Mouse (Mus musculus) small intestine, adult 2 months (tissue): Measurements from ENCODE around the gene Igfbp6. TPM values are rescaled to one million over a fixed set of nuclear protein-coding genes. Genes with fewer than 3 reads are reported as not detected.

Experiments used
- H3K27ac ChIP-seq: fragments of 200-500 bp; 2 replicates; pipeline ENCODE4 v1.5.1; 2012; ENCODE audit warnings: low read depth, low read length, control low read depth, inconsistent platforms; ENCODE audit not compliant: insufficient read depth
- H3K27me3 ChIP-seq: fragments of 200-500 bp; 2 replicates; pipeline ENCODE4 v1.6.1; 2012; ENCODE audit warnings: mild to moderate bottlenecking, moderate library complexity, low read length, inconsistent platforms; ENCODE audit not compliant: control insufficient read depth, insufficient read depth
- H3K36me3 ChIP-seq: fragments of 200-500 bp; 2 replicates; pipeline ENCODE4 v1.6.1; 2012; ENCODE audit warnings: mild to moderate bottlenecking, low read length, control low read depth, inconsistent platforms; ENCODE audit not compliant: control insufficient read depth, insufficient read depth
- H3K4me1 ChIP-seq: fragments of 200-500 bp; 2 replicates; pipeline ENCODE4 v1.6.1; 2012; ENCODE audit warnings: low read length, inconsistent platforms, mixed read lengths; ENCODE audit not compliant: control insufficient read depth, insufficient read depth, insufficient read length
- H3K4me3 ChIP-seq: fragments of 200-500 bp; 2 replicates; pipeline ENCODE4 v1.5.1; 2012; ENCODE audit warnings: low read depth, mild to moderate bottlenecking, control low read depth, inconsistent platforms, low read length, moderate library complexity
- CTCF ChIP-seq: fragments of 200-500 bp; IDR thresholded peaks from 2 replicates; pipeline ENCODE4 v1.5.1; 2012; ENCODE audit warnings: low read depth, mild to moderate bottlenecking, control low read depth, inconsistent platforms, low read length, moderate library complexity, mixed read lengths; ENCODE audit not compliant: insufficient replicate concordance, insufficient read length; ENCODE audit errors: extremely low read depth
- POLR2A ChIP-seq: fragments of 200-500 bp; IDR thresholded peaks from 2 replicates; pipeline ENCODE4 v1.6.1; 2012; ENCODE audit warnings: low read depth, mild to moderate bottlenecking, control low read depth, inconsistent platforms, low read length, moderate library complexity
- WGBS: fragments of 180-500 bp; shearing (Covaris S2); methylation state at CpG from one replicate; pipeline ENCODE4 v1.1.7; 2018; 5-methylcytosine and 5-hydroxymethylcytosine counted together
- polyA plus RNA-seq: library from polyadenylated mRNA; depleted of rRNA; stranded (reverse); fragments of >200 nt; gene quantifications from 2 replicates; pipeline ENCODE4 v1.2.3, GENCODE M21; 2012

Gene Igfbp6
- polyA plus RNA-seq, 1 experiment, result 5.4 TPM

- 74% methylated on average over 2 of the region's 2 CpGs for WGBS
- no peaks in the 10 kb centered on the region for H3K36me3 ChIP-seq
- peaks cover 10% of the 10 kb centered on the region; the same call in 1 of the 2 replicates for H3K4me1 ChIP-seq
- no peak overlapping the region for H3K4me3 ChIP-seq
- H3K27me3 ChIP-seq, result no peaks in the 10 kb centered on the region
- TF ChIP-seq POLR2A (no peak), CTCF (no peak)
- H3K27ac ChIP-seq, result no peak overlapping the region
These were observed 24.9 kb downstream of the Igfbp6 start for GRCm38 (mm10) chr15:102169064-102169463.

GRCm38 (mm10) chr15:102173581-102173980 lies 29.4 kb downstream of the Igfbp6 start:
- 25% methylated on average over 3 of the region's 3 CpGs for WGBS
- peaks cover 6% of the 10 kb centered on the region; the same call in 1 of the 2 replicates for H3K4me1 ChIP-seq
- no peak overlapping the region for H3K4me3 ChIP-seq
- H3K27ac ChIP-seq, result no peak overlapping the region
- H3K36me3 ChIP-seq, result no peaks in the 10 kb centered on the region
- H3K27me3 ChIP-seq, result no peaks in the 10 kb centered on the region
- TF ChIP-seq CTCF (no peak), POLR2A (no peak)

- H3K27ac ChIP-seq, result no peak overlapping the region
- WGBS, result 92% methylated on average over 16 of the region's 16 CpGs
- peaks cover 6% of the 10 kb centered on the region; the same call in 1 of the 2 replicates for H3K4me1 ChIP-seq
- H3K27me3 ChIP-seq, result no peaks in the 10 kb centered on the region
- no peaks in the 10 kb centered on the region for H3K36me3 ChIP-seq
- H3K4me3 ChIP-seq, result no peak overlapping the region
- TF ChIP-seq CTCF (no peak), POLR2A (no peak)
These were observed 31.7 kb downstream of the Igfbp6 start for GRCm38 (mm10) chr15:102175736-102176319.

- TF ChIP-seq CTCF, result no peak
- no peak for TF ChIP-seq POLR2A
- Histone ChIP-seq H3K27ac (peak overlapping the region; percentile 56), H3K4me3 (no peak overlapping the region), H3K27me3 (no peaks in the 10 kb centered on the region), H3K36me3 (no peaks in the 10 kb centered on the region), H3K4me1 (peaks cover 6% of the 10 kb centered on the region; the same call in 1 of the 2 replicates)
- 52% methylated on average over 7 of the region's 7 CpGs for WGBS
These were observed 32.6 kb downstream of the Igfbp6 start for GRCm38 (mm10) chr15:102176571-102177316.

- H3K4me3 ChIP-seq, result no peak overlapping the region
- no peaks in the 10 kb centered on the region for H3K27me3 ChIP-seq
- peaks cover 6% of the 10 kb centered on the region; the same call in 1 of the 2 replicates for H3K4me1 ChIP-seq
- H3K27ac ChIP-seq, result no peak overlapping the region
- WGBS, result 70% methylated on average over 8 of the region's 8 CpGs
- no peaks in the 10 kb centered on the region for H3K36me3 ChIP-seq
- TF ChIP-seq POLR2A, result no peak
- TF ChIP-seq CTCF, result no peak
These were observed 33.3 kb downstream of the Igfbp6 start for GRCm38 (mm10) chr15:102177417-102177816.

- Histone ChIP-seq H3K27me3 (no peaks in the 10 kb centered on the region), H3K27ac (no peak overlapping the region), H3K4me1 (peaks cover 6% of the 10 kb centered on the region; the same call in 1 of the 2 replicates), H3K36me3 (no peaks in the 10 kb centered on the region), H3K4me3 (no peak overlapping the region)
- TF ChIP-seq CTCF (peak; percentile 77; the same call in 1 of the 2 replicates), POLR2A (no peak)
- 15% methylated on average over 6 of the region's 6 CpGs for WGBS
These were observed 34.1 kb downstream of the Igfbp6 start for GRCm38 (mm10) chr15:102178279-102178678.

GRCm38 (mm10) chr15:102179106-102179505 lies 34.9 kb downstream of the Igfbp6 start:
- Histone ChIP-seq H3K27ac (no peak overlapping the region), H3K4me3 (no peak overlapping the region), H3K36me3 (no peaks in the 10 kb centered on the region), H3K4me1 (peaks cover 6% of the 10 kb centered on the region; the same call in 1 of the 2 replicates), H3K27me3 (no peaks in the 10 kb centered on the region)
- TF ChIP-seq CTCF (no peak), POLR2A (no peak)
- WGBS, result 91% methylated on average over 9 of the region's 9 CpGs
